Mouse (Mus musculus) embryo, embryonic 10.5 days (tissue): Measurements from ENCODE around the gene Atp5l.
A peak's percentile ranks its signal among the peaks of the same experiment; 100 is the strongest.

Experiments
- DNase-seq: peaks from one replicate; pipeline ENCODE4 v3.0.0-alpha.2; 2015; ENCODE audit warnings: low spot score

Gene Atp5l

DNA sequence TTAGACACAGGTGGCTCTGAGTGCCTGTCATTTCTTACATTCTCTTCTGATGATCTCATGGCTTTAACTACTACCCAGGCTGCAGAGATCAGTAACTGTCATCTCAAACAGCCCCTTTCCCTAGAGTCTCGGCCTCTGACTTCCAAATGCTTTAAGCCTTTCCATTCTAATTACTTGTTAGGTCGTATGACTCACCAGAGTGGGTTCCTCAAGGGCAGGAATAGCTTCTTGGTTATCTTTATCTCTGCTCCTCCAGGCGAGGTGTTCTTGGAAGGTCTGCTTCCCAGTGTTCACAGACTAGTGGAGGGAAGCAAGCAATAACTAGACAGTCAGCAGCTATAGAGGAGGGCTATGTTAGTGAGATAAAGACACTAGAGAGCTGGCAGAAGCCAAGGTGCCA, 27.9 kb downstream of the Atp5l start:
- DNase-seq: no peak

DNA sequence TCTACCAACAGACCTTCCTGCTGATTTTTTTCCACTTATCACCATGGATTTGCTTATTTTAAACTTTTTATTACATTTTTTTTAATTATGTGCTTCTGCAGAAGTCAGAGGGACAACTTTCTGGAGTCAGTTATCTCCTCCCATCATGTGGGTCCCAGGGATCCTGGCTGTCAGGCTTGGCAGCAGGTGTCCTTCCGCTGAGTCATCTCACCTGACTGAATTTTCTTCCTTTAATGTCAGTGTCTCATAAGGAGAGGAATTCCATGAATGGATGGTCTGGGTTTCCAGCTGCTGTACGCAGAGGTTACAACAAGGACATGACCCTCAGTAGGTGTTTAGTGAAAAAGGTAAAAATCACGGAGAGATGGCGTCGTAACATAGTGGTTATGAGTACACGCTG, 29.3 kb downstream of the Atp5l start:
- no peak for DNase-seq

DNA sequence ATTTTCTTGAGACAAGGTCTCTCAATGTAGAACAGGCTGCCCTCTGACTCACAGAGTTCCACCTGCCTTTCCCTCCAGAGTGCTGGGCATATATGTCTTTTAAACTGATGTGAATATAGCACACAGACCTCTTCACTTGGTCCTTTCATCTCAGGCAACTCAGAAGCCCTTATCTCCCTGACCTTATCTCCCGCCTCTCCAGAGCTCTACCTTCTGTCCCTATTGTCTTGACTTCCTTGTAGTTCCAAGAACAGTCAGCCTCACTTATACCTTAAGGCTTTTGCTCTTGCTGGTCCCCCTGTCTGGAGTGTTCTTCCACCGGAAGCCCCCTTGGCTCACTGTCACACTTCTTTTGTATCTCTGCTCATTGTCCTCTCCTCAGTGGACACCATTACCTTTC, 30.4 kb downstream of the Atp5l start:
- no peak for DNase-seq

DNA sequence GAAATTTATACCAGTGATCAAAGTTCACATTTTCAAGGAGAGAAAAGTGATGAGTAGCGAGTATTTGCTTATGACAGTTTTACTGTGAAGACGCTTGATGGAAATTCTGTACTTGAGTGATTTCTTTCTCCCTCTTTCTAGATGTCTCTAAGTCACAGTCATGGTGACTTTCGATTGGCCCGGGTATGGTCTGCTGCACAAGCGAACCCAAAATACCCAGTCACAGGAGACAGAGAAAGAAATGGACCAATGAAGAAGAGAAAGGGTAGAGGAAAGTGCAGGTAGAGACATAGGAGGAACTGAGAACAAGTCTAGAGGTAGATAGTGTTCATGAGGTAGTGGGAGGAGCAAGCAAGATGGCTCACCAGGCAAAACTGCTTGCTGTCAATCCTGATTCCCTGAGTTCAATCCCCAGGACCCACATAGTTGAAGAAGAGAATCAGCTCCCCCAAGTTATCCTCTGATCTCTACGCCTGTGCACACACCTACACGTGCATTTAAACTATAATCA, 32.4 kb downstream of the Atp5l start:
- DNase-seq: no peak

DNA sequence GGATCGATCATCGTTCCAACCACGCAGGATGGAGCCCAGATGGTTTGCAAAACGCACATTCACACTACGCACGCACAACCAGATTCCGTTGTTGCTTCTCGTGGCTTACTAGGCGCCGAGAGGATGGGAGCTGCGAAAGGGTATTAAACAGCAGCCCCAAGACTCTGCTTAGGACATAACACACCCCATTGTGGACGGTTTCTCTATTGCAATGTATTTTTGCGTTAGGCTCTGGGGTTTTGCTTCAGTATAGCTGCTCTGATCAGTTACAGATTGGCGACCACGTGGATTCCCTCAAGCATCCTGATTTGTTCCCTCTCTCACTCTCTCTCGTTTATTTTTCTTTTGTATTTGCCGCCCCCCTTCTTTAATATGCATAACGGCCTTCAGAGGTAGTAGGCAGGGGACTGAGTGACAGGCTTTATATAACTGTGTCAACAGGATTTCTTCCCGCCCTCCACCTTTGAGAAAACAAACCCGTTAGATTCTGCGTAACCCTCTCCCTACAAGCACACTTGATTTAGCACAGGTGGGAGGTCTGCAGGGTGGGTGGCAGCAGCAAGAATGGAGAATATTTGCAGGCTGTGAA, 37.5 kb downstream of the Atp5l start:
- peak; percentile 63 for DNase-seq

DNA sequence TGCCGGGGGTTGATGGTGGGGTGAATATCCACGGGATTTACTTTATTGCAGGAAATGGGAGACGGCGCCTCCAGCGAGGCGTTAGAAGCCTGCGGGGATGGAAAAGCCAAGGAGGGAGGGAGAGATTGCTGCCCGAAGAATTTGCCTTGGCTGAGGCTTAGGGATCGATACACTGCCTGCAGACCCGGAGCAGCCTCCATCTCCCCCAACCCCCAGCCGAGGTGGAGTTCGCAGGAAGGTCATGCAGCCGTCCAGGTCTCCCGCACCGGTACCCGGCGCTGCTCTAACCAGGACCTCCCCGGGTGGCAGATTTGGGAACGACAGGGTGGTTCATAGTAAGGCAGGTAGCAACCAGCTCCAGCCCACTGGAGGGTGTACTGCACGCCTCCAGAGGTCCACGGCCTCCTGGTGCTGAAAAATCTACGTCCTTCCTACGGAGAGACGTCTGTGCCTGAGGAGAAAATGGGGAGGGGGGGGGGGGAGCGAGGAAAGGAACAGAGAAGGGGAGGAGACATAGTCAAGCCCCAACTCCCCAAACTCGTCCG, 38.0 kb downstream of the Atp5l start:
- peak; percentile 81 for DNase-seq

DNA sequence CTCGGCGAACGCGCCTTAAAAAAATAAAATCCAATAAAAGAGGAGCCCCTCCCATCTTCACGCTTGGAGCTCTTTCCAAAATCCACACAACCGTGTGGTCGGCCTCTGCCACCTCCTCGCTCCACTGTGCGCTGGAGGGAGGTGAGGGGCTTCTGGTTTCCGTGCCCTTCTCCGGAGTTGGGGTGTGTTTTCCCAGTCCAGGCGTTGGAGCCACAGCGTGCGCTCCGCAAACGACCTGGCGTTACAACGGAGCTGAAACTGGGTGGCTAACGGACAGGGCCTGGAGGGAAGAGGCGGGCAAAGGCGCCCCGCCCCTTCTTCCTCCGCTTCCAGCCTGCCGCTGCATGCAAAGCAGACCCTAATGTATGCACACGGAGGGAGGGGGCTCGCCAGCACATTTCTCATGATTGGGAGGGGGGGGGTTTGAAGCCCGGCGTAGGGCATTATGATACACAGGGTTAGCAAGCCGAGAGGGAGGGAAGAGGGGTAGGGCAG, 38.6 kb downstream of the Atp5l start:
- DNase-seq: peak; percentile 94

DNA sequence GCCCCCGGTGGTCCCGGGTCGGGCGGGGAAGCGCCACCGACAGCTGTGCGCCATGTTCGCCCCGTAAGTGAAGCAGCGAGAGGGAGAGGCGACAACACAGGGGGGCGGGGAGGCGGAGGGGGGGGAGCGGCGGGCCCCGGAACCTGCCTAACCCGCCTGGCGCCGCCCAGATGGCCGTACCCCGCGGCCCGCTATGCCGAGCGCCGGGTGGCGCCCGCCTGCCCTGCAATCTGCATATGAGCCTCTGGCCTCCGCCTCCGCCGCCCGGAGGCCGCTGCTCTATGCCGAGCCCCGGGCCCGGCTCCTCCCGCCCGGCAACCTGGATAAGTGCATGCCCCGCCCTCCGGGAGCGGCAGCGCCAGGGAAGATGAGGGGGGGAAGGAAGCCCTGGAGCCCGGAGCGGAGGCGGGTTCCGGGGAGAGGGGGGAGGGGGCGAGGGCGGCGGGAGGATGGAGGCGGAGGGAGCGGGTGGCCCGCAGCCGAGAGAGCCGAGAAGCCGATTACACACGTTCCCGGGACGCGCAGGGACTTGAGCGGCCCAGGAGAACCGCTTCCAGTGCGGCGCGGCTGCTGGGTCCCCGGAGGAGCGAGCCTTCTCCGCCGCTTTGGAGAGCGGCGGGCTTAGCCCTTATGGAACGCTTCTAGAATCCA, 39.2 kb downstream of the Atp5l start, which contains the start of gene Kmt2a:
Kmt2a (minus strand) TSS at position 76 of the 651 bp plus-strand sequence.
- DNase-seq: peak; percentile 94

DNA sequence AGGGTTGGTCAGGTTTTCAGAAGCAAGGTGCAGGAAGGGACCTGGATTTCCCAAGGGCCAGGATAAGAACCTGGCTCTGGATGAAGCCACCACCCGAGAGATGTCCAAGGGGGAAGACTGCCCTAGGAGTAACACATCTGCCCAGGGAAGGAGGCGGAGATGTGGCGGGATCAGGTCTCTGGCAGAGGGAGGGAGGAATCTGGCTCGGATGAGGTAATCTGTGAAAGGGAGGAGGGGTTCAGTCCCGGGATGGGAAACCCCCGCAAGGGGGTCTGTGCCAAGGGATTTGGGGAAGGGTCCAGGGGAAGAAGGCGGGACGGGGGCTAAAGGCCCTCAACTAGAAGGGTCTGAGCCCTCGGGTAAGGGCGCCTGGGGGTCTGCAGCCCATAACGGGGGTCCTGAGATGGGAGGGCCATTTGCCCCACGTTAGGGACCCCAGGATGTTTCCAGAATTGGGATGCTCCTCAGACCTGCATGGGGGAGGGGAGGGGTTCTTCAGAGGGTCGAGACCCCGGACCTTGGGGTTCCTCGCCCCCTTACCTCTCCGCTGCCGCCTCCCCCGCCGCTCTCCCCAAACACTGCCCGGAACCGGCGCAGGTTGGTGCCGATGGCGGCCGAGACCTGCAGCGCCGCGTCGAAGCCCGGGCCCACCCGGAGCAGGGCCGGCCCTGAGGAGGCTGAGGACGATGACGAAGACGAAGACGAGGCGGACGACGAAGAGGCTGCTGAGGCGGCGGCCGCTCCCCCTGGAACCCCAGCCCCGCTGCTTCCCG, 40.0 kb downstream of the Atp5l start:
- DNase-seq: peak; percentile 59

DNA sequence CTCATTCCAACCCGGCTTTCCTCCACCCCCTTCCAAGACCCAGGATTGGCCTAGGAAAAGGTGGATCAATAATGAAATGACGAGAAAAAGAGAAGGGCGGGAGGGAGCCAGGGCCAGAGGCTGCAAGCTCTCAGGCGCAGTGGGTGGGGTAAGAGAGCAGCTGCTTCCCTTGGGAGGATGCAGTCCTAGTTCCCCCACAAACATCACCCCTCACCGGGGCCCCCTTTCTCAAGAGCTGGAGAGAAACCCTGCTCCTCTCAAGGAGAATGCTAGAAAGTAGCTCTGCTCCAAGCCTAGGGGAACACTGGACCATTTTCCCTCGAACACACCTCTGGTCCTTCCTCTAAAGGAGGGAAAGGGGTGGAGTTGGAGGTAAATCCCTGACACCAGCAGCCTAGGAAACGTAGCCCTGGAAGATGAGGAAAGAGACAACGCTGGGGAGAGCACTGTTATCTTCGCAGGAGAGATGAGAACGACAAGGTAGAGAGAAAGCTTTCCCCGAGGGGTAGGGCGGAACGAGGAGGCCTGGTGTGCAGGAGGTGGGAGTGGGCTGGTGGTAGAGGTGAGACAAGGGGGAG, 40.8 kb downstream of the Atp5l start:
- peak; percentile 37 for DNase-seq

DNA sequence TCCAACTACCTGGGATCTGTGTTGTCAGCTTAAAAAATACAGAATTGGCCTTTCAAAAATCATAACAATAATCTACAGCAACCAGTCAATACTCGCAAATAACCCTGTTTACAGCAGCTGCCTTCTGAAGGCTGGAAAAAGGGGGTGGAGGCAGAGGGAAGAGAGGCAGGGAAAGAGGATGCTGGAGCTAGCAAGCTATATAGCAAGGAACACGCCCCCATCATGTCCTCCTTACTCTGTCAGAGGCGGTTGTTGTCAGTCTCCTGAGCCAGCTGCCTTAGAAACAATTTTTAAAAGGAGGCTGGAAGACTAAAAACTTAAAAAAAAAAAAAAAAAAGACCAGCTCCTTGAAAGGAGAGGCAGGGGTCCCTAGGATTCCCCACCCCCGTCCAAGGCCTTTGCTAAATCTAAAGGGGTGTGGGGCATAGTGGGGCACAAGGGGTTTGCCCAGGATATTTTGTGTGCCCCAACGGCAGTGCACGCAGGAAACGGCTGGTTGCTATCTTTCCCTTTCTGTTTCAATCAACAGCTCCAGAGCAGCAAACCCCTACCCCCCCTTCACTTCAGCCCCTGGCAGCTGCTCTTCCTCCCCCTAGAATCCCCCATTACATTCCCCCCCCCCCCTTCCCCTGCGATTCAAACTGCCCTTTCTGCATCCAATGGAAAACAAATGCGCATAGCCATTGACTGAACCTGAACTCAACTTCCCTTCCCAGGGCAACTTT, 41.6 kb downstream of the Atp5l start:
- peak; percentile 24 for DNase-seq

DNA sequence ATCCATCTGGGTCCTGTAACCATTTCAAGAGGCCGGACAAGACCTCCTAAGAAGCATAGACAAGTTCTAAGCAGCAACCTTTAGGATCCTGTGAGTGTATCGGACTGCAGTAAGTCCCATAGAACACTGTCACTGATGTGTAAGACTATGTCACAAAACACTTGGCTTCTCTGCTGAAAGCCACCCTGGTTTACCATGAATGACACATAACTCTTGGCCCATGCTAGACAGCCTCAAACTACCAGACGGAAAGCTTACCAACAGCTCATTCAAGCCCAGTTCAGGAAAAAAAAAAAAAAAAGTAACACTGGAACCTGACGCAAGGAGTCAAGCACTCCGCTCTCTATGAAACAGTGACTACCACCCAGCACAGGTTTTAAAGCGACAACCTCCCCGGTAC, 42.9 kb downstream of the Atp5l start:
- no peak for DNase-seq

DNA sequence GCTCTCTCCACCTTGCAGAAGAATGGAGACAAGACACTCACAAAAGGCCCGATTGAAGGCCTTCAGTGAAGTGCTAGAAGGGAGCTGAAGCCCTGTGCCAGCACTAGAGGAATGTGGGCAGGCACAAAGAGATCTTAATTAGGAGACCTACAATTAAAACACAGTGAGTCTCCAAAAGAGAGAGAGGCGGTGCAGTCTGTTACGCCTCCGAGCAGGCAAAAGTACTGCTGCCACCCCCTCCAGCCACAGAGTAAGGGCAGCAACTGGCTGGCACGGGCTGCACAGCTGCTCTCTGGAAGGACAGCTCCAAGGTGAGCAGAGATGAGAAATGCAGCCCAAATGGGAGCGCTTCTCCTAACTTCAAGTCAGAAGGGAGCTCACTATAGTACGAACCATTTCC, 45.1 kb downstream of the Atp5l start:
- DNase-seq: no peak

DNA sequence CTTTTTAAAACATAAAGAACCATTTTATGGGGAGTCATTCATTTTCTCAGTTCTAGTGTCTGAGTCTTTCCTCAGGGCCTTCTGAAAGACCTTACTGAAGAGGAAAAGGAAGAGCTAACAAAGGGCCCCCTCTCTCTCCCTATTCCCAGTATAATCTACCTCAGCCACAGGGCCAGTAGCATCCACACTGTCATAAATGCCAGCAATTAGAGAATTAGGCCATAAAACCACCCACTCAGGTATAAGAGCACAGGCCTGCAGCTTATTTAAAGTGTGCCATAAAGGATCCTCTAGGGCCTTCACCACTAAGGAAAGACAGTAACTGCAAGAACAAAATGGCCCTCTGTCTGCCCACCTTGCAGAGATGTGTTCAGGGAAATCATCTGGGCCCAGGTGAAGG, 46.3 kb downstream of the Atp5l start:
- DNase-seq: no peak

DNA sequence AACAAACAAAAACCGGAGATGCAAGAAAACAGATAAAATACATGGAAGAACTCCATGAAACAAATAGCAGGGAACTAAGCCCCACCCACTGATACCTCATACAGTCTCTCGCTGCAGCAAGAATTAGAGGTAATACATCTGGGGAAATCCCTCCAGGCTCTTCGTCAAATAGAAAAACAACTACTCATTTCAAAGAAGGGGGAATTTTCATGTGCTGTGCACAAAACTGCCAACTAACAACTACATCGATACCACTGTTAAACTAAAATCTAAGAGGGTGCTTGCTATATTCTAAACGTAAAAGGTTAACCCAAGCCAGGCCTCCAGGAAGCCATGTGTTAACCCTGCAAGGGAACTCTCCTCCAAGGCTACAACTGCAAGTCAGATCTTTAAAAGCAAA, 46.9 kb downstream of the Atp5l start:
- DNase-seq: no peak

DNA sequence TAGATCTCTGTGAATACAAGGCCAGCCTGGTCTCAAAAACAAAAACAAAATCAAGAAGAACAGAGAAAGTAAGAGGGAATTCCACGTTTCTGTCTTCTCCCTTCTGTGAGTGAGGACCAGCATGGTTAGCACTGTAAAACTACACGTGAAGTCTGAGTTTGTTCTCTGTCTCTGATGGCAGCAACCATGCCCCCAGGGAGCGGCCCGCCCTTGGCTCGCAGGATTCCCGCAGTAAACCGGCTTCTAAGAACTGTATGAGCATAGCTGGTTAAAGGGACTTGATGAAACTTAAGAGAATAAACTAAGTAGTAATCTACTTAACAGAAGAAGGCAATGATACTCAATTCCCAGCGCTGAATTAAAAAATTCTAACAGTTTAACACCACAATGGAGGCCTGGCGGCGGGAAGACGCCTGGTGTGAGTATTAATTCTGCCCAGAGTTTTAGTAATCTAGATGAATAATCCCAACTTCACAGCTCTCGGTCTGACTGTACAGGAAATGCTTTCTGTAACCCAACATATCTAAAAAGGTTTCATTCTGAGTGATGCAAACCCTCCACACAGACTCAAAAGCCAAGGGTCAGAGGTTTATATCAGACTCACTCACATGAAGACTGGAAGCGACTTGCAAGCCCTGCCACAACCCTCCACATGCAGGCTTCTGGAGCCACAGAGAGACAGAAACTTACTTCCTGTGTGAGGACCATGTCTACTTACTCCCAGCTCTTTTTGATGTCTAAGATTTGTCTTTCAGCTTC, 52.0 kb downstream of the Atp5l start:
- DNase-seq: no peak

DNA sequence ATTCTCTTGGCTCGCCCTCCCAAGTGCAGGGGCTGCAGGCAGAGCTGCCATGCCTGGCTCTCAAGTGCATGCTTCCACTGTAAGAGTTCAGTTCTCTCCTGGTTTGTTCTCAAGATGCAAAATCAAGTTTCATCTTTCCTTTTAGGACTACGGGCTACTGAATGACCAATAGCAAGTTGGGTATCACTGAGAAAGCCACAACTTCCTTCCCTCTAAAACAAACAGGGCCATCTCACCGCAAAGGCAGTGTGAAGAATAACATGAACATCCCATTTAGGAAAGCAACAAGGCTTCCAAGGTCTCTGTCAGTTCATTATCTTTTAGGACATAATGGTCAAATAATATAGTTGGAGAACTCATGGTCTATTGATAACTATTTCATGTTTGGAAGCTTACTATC, 52.9 kb downstream of the Atp5l start:
- no peak for DNase-seq

DNA sequence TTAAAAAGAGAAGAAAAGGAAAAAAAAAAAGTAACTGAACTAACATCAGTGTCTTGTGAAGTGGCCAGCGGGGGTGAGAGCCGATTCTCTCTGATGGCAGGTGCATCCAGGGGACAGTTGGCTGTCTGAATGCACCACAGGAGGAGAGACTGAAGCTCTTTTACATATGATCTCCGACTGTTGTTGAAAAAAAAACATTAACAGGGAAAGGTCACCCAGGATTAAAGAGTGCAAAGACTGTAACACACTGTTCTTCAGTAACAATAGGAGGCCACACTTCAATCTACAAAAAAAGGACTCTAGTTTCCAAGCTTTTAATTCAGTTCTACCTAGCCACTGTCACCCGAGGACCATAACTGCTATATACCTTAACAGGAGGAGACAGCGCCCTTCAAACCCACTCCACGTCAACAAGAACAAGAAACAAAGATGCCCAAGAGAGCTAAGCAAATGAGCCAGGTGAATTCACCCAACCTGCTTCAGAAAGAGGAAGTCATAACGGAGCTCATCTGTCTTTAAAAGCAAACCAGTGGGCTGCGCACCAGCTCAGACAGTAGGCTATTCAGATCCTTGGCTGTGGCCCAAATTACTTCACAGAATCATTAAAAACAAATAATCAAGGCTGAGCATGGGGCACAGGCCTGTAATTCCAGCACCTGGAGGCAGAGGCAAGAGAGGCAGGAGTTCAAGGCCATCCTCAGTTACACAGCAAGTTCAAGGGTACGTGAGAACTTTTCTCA, 53.9 kb downstream of the Atp5l start:
- no peak for DNase-seq
